Mouse (Mus musculus): ENCODE data around the gene Cggbp1.
"Not testable (repeated sequence)": the region's sequence is repeated elsewhere in the genome, so short reads cannot be mapped to it uniquely, and the experiment has no call there.

Gene Cggbp1

GRCm38 (mm10) chr16:64851563-64852362 lies at the start of gene Cggbp1, which contains the start of gene Zfp654:
TSS of gene Cggbp1 (plus strand) at chr16:64851996.
TSS of gene Zfp654 (minus strand) at chr16:64851652.
- DNase-seq, result peak; percentile 99

GRCm38 (mm10) chr16:64803041-64803440 lies 48.8 kb upstream of the Cggbp1 start:
- no peak for DNase-seq

- DNase-seq, result no peak
Observed at GRCm38 (mm10) chr16:64817094-64817765, 34.6 kb upstream of the Cggbp1 start.

DNA sequence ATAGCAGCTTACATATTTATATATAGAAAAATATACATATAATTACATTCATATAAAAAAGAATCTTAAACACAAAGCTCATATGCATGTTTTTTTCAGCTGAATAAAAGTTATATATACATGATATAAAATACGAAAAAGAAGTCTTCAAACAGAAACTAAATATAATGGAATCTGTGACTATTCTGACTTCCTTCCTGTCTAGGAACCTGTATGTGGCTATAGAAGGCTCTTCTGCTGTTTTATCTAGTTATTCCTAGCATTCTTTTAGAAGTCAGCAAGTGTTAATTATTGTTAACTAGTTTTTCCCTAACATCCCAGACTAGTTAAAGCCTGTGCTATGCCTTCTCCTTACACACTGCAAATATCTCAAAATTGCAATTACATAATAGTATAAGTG lies 27.9 kb upstream of the Cggbp1 start:
- no peak for DNase-seq

DNA sequence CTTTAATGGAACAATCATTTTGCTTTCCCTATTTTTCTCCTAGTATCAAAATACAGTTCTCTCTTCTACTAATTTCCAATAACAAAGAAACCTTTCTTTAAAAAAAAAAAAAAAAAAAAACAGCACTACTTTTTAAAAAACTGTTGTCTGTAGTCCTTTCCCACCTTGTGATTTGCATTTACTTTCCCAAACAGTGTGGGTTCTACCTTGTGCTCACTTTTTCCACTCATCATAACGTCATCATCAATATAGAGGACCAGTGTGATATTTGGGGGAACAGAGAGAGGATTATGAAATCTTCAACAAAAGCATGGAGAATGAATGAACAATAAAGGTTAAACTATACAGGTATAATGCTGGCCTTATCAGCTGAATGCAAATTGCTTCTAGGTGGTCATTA lies 27.3 kb upstream of the Cggbp1 start:
- no peak for DNase-seq

DNA sequence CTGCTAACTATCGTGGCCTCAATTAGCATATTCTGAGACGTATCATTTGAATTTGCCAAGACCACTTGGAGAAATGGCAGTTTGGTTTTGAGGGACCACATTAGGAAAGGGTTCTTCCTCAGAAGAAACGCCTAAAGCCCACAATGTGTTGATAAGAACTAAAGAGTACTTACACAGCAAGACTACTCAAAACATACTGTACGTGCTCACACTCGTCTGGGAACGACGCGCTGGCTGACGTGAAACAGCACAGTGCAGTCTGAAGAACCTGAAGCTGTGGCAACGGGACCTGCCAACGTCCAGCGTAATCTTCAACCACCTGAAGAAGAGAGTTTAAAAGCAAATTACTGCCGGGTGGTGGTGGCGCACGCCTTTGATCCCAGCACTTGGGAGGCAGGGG lies 21.5 kb upstream of the Cggbp1 start:
- DNase-seq, result no peak

GRCm38 (mm10) chr16:64835996-64836545 lies 15.7 kb upstream of the Cggbp1 start:
- DNase-seq, result no peak

GRCm38 (mm10) chr16:64836709-64837108 lies 15.1 kb upstream of the Cggbp1 start:
- DNase-seq, result no peak

DNA sequence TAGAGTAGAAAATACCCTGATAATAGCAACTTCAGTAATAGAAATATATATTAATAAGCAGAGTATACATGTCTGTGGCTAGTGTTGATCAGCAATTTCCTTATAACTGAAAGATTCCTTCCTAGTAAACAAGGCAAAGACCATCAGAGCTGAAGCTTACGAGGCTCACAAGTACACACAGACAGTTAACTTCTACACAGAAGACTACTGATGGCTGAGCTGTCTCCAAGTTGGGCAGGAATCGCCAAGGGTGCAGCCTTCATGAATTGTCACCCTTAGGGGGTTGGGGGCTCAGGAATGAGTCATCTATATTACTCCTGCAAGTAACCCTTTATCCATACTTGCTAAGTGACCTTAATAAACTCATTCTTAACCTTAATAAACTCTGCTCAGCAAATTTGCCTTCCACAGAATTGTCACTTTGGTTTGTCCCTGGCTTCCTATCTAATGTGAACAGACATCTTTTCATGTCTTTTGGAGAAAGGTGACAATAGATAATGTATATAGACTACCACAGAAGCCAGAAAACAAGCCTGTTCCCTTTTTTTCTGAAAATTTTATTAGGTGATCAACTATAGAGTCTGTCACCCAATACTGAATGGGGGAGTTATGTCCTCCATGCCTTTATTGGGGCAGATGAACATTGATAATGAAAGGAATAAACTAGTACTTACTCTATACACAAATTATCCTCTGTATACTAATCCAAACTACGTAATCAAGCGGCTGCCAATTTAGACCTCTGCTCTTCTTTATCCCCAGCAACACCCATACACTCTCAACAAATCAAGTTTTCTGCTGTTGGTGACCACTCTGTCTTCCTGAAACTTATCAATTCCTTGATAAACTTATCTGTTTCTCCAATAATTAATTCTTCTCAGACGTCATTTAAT lies 10.1 kb upstream of the Cggbp1 start:
- no peak for DNase-seq

- DNase-seq, result no peak
Observed at GRCm38 (mm10) chr16:64842374-64842729, 9.4 kb upstream of the Cggbp1 start.

GRCm38 (mm10) chr16:64845947-64846346 lies 5.8 kb upstream of the Cggbp1 start:
- DNase-seq, result peak; percentile 56

DNA sequence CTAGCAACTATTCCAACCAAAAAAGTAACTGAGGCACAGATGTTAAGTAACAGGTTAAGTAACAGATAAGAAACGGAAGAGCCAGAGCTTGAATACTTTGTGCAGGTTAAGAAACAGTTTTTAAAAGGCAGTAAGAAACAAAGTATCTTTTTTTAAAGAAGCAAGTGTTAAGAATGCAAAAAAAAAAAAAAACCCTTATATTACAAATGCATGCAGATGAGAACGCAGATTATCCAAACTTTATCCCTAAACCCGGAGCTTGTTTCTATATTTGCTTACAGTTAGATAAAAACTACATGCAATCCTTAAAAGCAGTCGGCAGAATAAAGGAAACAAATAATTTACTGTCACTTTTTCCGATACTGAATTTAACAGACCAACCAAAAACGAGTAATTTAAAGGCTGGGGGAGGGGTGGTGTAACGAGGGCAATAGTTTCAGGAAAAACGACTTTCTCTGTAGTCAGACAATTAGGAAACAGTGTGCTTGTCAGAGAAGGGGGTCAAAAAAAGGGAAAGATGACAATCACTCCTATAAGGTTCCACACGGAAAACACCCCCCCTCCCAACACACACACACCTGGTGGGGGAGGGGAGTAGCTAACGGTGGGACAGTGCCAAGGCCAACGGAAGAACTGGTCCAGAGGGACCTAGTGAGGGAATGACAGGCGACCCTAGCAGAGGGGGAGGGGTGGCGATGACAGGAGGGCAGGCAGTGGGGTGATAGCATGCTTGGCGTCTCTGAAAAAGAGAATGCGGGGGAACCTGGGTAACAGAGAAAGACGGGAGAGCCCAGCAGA lies 1.3 kb upstream of the Cggbp1 start:
- peak; percentile 67 for DNase-seq

GRCm38 (mm10) chr16:64851085-64851562 lies 672 bp upstream of the Cggbp1 start:
- DNase-seq, result no peak

DNA sequence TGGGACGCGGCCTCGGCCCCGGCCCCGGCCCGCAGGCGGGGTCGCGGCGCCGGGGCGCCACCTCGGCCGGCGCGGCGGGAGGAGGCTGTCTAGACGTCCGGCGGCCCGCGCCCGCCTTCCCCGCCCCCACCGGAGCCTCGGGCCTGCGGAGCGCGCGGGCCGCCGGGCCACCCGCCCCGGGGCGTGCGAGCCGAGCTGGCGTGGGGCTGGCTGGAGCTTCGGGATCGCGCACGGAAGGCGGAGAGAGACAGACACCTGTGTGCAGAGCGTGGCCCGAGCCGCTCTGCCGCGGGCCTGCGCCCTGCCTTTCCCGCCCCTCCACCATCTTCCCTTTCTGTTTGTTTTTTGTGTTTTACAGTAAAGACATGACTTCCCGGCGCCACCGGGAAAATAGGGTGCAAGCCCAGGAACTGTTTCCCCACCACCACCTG lies 660 bp downstream of the Cggbp1 start:
- peak; percentile 75 for DNase-seq

DNA sequence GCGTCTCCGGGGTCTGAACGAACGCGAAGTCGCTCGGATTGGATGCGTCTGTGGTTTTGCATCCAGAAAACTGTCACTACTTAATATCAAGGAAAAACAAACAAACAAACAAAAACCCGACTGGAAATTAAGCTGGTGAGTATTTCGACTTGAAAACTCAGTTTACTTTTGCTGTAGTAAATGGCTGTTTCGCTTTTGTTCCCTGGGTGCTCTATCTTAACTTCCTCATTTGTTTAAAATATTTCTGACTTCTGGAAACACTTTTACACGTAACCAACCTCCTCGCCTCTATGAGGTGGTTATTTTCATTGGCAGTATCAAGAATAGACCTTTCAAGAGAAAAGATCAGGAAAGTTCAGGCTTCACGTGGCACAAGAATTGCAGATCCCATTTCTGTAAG lies 1.1 kb downstream of the Cggbp1 start:
- no peak for DNase-seq

GRCm38 (mm10) chr16:64856946-64857345 lies 5.2 kb downstream of the Cggbp1 start:
- no peak for DNase-seq

GRCm38 (mm10) chr16:64865841-64866240 lies 14.0 kb downstream of the Cggbp1 start:
- DNase-seq, result not testable (repeated sequence)

GRCm38 (mm10) chr16:64868613-64869012 lies 16.8 kb downstream of the Cggbp1 start:
- no peak for DNase-seq

- DNase-seq, result no peak
Observed at GRCm38 (mm10) chr16:64869621-64870020, 17.8 kb downstream of the Cggbp1 start.

- DNase-seq, result no peak
Observed at GRCm38 (mm10) chr16:64872296-64872695, 20.5 kb downstream of the Cggbp1 start.

DNA sequence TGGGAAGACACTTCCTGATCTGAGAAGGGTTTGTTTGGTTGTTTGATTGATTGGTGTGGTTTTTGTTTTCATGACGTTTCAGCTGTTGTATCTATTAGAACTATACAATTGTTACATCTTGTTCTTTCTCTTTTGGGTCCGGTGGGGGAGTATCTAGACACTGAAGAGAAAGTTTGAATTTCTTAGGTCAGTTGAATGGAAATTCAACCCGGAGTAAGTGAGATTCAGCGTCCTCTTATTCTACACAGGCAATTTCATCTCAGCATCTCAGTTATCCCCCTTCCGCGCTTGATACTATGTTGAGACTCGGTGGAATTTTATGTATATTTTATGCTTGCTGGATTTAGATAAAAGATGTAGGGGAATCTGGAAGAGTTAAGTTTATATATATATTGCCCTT lies 21.0 kb downstream of the Cggbp1 start:
- no peak for DNase-seq
